Mouse (Mus musculus): ENCODE data around the gene Vps37b. TPM values are rescaled to one million over a fixed set of nuclear protein-coding genes. Genes with fewer than 3 reads are reported as not detected.

The Vps37b gene
- polyA plus RNA-seq, 1 experiment from 2014 or later: 31.5 TPM

DNA sequence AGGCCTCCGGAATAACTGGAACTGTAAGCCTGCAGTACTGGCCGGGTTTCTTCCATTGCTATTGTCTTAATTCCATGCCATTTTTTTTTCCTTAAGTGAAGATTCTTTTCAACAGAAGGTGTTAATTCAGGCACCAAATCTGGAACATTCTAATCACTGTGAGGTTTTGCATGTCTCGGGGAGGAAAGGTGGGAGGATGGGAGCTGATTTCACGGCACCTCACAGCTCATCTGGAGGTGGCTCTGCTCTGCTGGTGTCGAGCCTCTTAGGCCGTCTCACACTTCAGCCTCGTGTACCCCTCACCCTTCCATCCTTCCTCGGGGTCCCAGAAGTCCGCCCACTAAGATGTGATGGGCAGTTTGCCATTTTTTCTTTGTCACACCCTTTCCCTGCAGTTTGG, 9.0 kb upstream of the Vps37b start:
- ATAC-seq (ENCODE audit: insufficient number of reproducible peaks, insufficient read depth, low FRiP score, low read depth): no peak
- H3K36me3 ChIP-seq (ENCODE audit: control insufficient read depth, insufficient read depth, low read length): no peaks in the 10 kb centered on the region
- H3K4me3 ChIP-seq (ENCODE audit: low read depth, low read length): no peak overlapping the region
- no peak overlapping the region for H3K4me2 ChIP-seq (replicated peaks; ENCODE audit: low read depth, low read length)
- H3K9me3 ChIP-seq (ENCODE audit: control insufficient read depth, low read depth, low read length): no peaks in the 10 kb centered on the region
- WGBS: 68% methylated on average over 9 of the region's 9 CpGs
- no peak overlapping the region for H3K27ac ChIP-seq (ENCODE audit: low read length)
- H3K27me3 ChIP-seq (ENCODE audit: control insufficient read depth, insufficient read depth, low read length): no peaks in the 10 kb centered on the region
- no peak overlapping the region for H3K9ac ChIP-seq (replicated peaks; ENCODE audit: low read depth, low read length)
- peaks cover 4% of the 10 kb centered on the region; the same call in 1 of the 2 replicates for H3K4me1 ChIP-seq (ENCODE audit: control insufficient read depth, insufficient read depth, low read length)

DNA sequence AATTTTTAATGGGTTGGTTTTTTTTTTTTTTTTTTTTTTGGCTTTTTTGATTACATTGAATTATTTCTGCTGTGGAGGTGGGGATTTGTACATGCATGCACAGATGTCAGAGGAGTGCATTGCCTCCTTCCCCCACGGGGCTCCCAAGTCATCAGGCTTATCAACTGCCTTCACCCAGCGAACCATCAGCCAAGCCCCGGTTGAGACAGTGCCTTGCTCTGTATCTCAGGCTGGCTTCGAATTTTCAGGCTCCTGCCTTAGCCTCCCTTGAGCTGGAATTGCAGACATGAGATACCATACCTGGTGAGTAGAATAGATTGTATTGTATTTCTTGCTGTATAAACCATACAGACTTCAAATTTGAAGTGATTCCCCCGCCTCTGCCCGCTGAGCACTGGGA, 7.5 kb upstream of the Vps37b start:
- ATAC-seq (ENCODE audit: insufficient number of reproducible peaks, insufficient read depth, low FRiP score, low read depth): no peak
- Histone ChIP-seq H3K9me3 (ENCODE audit: control insufficient read depth, low read depth, low read length) (no peaks in the 10 kb centered on the region), H3K27ac (ENCODE audit: low read length) (no peak overlapping the region), H3K9ac (replicated peaks; ENCODE audit: low read depth, low read length) (no peak overlapping the region), H3K36me3 (ENCODE audit: control insufficient read depth, insufficient read depth, low read length) (no peaks in the 10 kb centered on the region), H3K27me3 (ENCODE audit: control insufficient read depth, insufficient read depth, low read length) (no peaks in the 10 kb centered on the region), H3K4me2 (replicated peaks; ENCODE audit: low read depth, low read length) (no peak overlapping the region), H3K4me3 (ENCODE audit: low read depth, low read length) (no peak overlapping the region), H3K4me1 (ENCODE audit: control insufficient read depth, insufficient read depth, low read length) (no peaks in the 10 kb centered on the region)
- WGBS: 83% methylated on average over 6 of the region's 6 CpGs

DNA sequence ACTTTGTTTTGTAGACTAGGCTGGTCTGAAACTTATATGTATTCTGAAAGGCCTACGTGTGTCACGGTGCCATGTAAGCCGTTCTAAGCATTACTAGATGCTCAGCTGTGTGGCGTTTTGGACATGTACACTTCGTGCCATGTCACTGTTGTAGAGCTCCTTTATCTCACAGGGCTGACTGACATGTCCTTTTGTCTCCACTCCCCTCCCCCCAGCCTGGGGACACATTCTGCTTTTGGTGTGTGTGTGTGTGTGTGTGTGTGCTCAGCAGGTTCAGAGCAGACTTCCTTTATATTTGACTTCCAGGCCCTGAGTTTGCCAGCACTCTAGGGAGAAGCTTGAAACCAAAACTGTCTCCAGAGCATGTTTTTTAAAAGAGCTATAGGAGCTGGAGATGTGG, 4.8 kb upstream of the Vps37b start:
- 60% methylated on average over 5 of the region's 5 CpGs for WGBS
- Histone ChIP-seq H3K9me3 (ENCODE audit: control insufficient read depth, low read depth, low read length) (no peaks in the 10 kb centered on the region), H3K9ac (replicated peaks; ENCODE audit: low read depth, low read length) (no peak overlapping the region), H3K27ac (ENCODE audit: low read length) (no peak overlapping the region), H3K36me3 (ENCODE audit: control insufficient read depth, insufficient read depth, low read length) (no peaks in the 10 kb centered on the region), H3K4me3 (ENCODE audit: low read depth, low read length) (no peak overlapping the region), H3K4me2 (replicated peaks; ENCODE audit: low read depth, low read length) (no peak overlapping the region), H3K4me1 (ENCODE audit: control insufficient read depth, insufficient read depth, low read length) (no peaks in the 10 kb centered on the region), H3K27me3 (ENCODE audit: control insufficient read depth, insufficient read depth, low read length) (no peaks in the 10 kb centered on the region)
- ATAC-seq (ENCODE audit: insufficient number of reproducible peaks, insufficient read depth, low FRiP score, low read depth): no peak

DNA sequence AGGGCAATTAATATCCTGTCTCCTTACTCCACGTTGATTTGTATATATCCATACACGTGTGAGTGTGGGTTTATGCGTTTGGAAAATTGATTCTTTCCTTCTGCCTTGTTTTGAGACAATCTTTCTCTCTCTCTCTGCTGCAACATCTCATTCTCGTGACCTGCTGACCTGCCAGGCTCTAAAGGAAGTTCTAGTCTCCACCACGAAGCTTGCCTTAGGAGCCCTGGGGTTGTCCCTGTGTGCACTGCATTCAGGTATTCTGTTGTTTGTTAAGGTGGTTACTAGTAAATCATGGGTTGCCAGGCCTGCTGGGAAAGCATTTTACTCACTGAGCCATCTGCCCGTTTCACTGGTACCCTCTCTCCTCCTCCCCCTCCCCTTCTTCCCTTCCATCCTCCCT, 4.3 kb upstream of the Vps37b start:
- H3K27ac ChIP-seq (ENCODE audit: low read length): no peak overlapping the region
- H3K4me2 ChIP-seq (replicated peaks; ENCODE audit: low read depth, low read length): no peak overlapping the region
- no peaks in the 10 kb centered on the region for H3K9me3 ChIP-seq (ENCODE audit: control insufficient read depth, low read depth, low read length)
- no peaks in the 10 kb centered on the region for H3K27me3 ChIP-seq (ENCODE audit: control insufficient read depth, insufficient read depth, low read length)
- no peaks in the 10 kb centered on the region for H3K36me3 ChIP-seq (ENCODE audit: control insufficient read depth, insufficient read depth, low read length)
- no peak for ATAC-seq (ENCODE audit: insufficient number of reproducible peaks, insufficient read depth, low FRiP score, low read depth)
- H3K4me1 ChIP-seq (ENCODE audit: control insufficient read depth, insufficient read depth, low read length): no peaks in the 10 kb centered on the region
- 22% methylated on average over 6 of the region's 6 CpGs for WGBS
- no peak overlapping the region for H3K9ac ChIP-seq (replicated peaks; ENCODE audit: low read depth, low read length)
- no peak overlapping the region for H3K4me3 ChIP-seq (ENCODE audit: low read depth, low read length)

DNA sequence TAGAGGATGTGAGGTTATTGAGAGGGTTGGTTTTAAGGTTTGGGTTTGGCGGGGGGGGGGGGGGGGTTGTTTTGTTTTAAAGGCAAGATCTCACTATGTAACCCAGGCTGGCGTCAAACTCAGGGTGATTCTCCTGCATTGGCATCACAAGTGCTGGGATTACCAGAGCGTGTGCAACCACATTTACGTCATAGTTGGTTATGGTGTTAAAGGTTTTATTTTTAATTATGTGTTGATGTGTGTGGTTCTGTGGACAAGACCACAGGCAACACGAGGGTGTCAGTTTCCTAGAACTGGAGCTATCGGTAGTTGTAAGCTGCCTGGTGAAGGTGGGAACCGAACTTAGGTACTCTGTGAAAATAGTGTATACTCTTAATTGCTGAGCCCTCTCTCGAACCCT, 3.7 kb upstream of the Vps37b start:
- no peak overlapping the region for H3K4me2 ChIP-seq (replicated peaks; ENCODE audit: low read depth, low read length)
- H3K36me3 ChIP-seq (ENCODE audit: control insufficient read depth, insufficient read depth, low read length): no peaks in the 10 kb centered on the region
- peaks cover 3% of the 10 kb centered on the region for H3K4me1 ChIP-seq (ENCODE audit: control insufficient read depth, insufficient read depth, low read length)
- no peak overlapping the region for H3K9ac ChIP-seq (replicated peaks; ENCODE audit: low read depth, low read length)
- H3K27ac ChIP-seq (ENCODE audit: low read length): no peak overlapping the region
- no peaks in the 10 kb centered on the region for H3K9me3 ChIP-seq (ENCODE audit: control insufficient read depth, low read depth, low read length)
- no peak overlapping the region for H3K4me3 ChIP-seq (ENCODE audit: low read depth, low read length)
- H3K27me3 ChIP-seq (ENCODE audit: control insufficient read depth, insufficient read depth, low read length): no peaks in the 10 kb centered on the region
- ATAC-seq (ENCODE audit: insufficient number of reproducible peaks, insufficient read depth, low FRiP score, low read depth): no peak
- WGBS: 72% methylated on average over 8 of the region's 8 CpGs

DNA sequence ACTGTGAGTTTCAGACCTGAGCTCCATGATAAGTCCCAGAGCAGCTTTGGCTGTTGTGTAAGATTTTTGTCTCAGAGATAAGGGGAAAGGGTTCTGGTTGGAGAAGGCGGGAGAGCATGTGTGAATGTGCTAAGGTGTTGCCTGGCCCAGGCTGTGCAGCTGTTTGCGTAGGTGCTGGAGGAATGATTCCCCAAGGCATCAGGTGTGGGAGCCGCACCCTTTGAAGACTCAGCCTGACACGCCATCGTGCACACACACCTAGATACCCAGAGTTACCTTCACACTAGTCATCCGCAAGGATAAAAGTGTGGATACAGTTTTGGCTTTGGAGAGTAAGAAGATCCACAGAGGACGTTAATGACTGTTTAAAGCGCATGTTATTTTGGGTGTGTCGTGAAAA, 3.3 kb upstream of the Vps37b start:
- Histone ChIP-seq H3K27ac (ENCODE audit: low read length) (no peak overlapping the region), H3K4me2 (replicated peaks; ENCODE audit: low read depth, low read length) (no peak overlapping the region), H3K4me3 (ENCODE audit: low read depth, low read length) (no peak overlapping the region), H3K9ac (replicated peaks; ENCODE audit: low read depth, low read length) (no peak overlapping the region), H3K36me3 (ENCODE audit: control insufficient read depth, insufficient read depth, low read length) (no peaks in the 10 kb centered on the region), H3K4me1 (ENCODE audit: control insufficient read depth, insufficient read depth, low read length) (peaks cover 7% of the 10 kb centered on the region), H3K27me3 (ENCODE audit: control insufficient read depth, insufficient read depth, low read length) (no peaks in the 10 kb centered on the region), H3K9me3 (ENCODE audit: control insufficient read depth, low read depth, low read length) (no peaks in the 10 kb centered on the region)
- no peak for ATAC-seq (ENCODE audit: insufficient number of reproducible peaks, insufficient read depth, low FRiP score, low read depth)
- WGBS: 79% methylated on average over 9 of the region's 9 CpGs

DNA sequence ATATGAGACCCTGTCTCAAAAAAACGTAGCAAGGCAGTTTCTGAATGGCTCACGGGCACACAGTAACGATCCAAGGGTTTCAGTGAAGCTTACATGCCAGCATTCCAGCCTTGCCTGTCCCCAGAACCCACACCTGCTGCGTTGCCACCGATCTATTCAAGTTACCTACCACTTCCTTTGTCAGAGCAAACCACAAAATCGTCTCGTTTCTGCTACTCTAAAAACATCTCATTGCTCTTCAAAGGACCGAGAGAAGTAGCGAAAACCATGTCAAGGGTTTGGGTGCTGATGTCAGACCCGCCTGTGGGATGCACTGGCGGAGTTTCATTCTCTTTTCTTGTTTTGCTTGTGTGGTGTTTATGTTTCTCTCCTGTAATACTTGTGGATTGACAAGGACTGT, 2.4 kb upstream of the Vps37b start:
- H3K4me1 ChIP-seq (ENCODE audit: control insufficient read depth, insufficient read depth, low read length): peaks cover 17% of the 10 kb centered on the region
- 76% methylated on average over 11 of the region's 11 CpGs for WGBS

DNA sequence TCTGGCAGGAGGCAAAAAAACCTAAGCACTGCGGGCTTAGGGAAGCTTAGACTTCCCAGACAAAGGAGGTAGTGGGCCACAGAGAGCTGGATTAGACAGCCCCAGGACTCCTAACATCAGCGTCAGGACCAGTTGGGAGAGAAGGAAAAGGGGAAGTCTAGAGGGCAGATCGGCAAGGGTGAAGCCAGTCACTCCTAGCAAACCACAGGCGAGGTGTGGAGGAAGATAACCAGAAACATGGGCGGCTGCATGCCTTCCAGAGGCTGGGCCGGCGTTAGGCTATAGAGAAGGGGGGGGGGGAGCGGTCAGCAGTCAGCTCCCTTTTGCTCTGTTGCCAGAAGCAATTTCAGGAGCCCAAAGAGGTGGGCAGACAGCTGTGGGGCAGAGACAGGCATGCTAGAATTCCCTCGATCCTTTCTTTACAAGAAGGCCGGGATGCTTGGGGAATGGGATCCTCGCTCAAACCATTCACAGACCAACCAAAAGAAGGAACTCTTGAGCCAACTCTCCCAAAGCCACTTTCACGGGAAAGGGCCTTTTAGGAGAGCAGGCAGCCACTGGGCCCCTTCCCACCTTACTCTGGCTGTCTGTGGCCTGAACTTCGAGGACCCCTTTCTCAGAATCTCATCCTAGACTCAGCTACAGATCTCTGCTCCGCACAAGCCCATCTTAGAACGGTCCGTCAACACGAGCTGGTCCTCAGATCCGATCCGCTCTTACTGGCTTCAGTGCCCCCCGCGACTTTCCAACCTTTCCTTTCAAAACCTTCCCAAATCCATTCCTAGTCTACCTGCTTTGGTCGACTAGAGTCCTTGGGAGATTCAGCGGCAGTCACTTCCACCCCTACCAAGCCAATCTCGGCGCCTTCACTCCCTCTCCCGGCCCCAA, 758 bp downstream of the Vps37b start:
- WGBS: under 1% methylated on average over 26 of the region's 26 CpGs
- Histone ChIP-seq H3K9ac (replicated peaks; ENCODE audit: low read depth, low read length) (peak overlapping the region; percentile 90), H3K4me2 (replicated peaks; ENCODE audit: low read depth, low read length) (peak overlapping the region; percentile 81), H3K36me3 (ENCODE audit: control insufficient read depth, insufficient read depth, low read length) (no peaks in the 10 kb centered on the region; the same call in 1 of the 2 replicates), H3K27ac (ENCODE audit: low read length) (peak overlapping the region; percentile 91), H3K9me3 (ENCODE audit: control insufficient read depth, low read depth, low read length) (no peaks in the 10 kb centered on the region), H3K4me1 (ENCODE audit: control insufficient read depth, insufficient read depth, low read length) (peaks cover 30% of the 10 kb centered on the region), H3K4me3 (ENCODE audit: low read depth, low read length) (peak overlapping the region; percentile 91), H3K27me3 (ENCODE audit: control insufficient read depth, insufficient read depth, low read length) (no peaks in the 10 kb centered on the region)
- ATAC-seq (ENCODE audit: insufficient number of reproducible peaks, insufficient read depth, low FRiP score, low read depth): peak; percentile 71

More for the DNA sequence above, 2.4 kb upstream of the Vps37b start:
- Histone ChIP-seq H3K4me2 (replicated peaks; ENCODE audit: low read depth, low read length) (no peak overlapping the region), H3K4me3 (ENCODE audit: low read depth, low read length) (no peak overlapping the region), H3K36me3 (ENCODE audit: control insufficient read depth, insufficient read depth, low read length) (no peaks in the 10 kb centered on the region), H3K9ac (replicated peaks; ENCODE audit: low read depth, low read length) (no peak overlapping the region), H3K27ac (ENCODE audit: low read length) (no peak overlapping the region), H3K9me3 (ENCODE audit: control insufficient read depth, low read depth, low read length) (no peaks in the 10 kb centered on the region), H3K27me3 (ENCODE audit: control insufficient read depth, insufficient read depth, low read length) (no peaks in the 10 kb centered on the region)
- ATAC-seq (ENCODE audit: insufficient number of reproducible peaks, insufficient read depth, low FRiP score, low read depth): no peak

Measured in stomach, embryonic 14.5 days (tissue).